Mouse (Mus musculus) gonadal fat pad, adult 2 months (tissue): ENCODE results near the gene Pskh1. TPM values are rescaled to one million over a fixed set of nuclear protein-coding genes. Genes with fewer than 3 reads are reported as not detected.

Experiments
- DNase-seq: peaks from one replicate; pipeline ENCODE4 v3.0.0-alpha.2; 2012; ENCODE audit warnings: low read depth
- polyA plus RNA-seq: library from polyadenylated mRNA; depleted of rRNA; stranded (reverse); fragments of >200 nt; gene quantifications from 2 replicates; pipeline ENCODE4 v1.2.3, GENCODE M21; 2012

Pskh1 gene
- polyA plus RNA-seq, 1 experiment, result 51.9 TPM

GRCm38 (mm10) chr8:105892432-105892831 is 7.8 kb upstream of the Pskh1 start:
- no peak for DNase-seq

DNA sequence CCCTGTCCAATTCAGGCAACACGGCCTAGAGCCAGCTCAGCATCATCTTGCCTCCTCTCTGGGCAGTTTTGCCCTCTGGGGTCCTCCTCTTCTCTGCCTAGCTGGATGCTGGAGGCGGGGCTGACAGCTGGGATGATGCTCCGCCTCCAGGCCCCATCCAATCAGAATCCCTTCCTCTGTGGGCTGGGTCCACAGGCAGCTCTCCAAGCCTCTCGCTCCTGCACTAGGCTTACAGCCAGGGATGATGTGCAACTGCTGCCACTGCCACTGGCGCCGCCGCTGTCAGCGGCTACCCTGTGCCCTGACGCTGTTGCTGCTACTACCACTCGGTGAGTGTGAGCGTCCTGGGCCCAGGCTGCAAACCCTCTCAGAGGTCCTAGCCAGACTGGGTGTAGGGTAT is 6.9 kb upstream of the Pskh1 start, which contains the start of gene Nrn1l:
Nrn1l (plus strand) TSS at position 229 of the 400 bp plus-strand sequence.
- DNase-seq, result no peak

GRCm38 (mm10) chr8:105897801-105898480 is 2.3 kb upstream of the Pskh1 start:
- no peak for DNase-seq

DNA sequence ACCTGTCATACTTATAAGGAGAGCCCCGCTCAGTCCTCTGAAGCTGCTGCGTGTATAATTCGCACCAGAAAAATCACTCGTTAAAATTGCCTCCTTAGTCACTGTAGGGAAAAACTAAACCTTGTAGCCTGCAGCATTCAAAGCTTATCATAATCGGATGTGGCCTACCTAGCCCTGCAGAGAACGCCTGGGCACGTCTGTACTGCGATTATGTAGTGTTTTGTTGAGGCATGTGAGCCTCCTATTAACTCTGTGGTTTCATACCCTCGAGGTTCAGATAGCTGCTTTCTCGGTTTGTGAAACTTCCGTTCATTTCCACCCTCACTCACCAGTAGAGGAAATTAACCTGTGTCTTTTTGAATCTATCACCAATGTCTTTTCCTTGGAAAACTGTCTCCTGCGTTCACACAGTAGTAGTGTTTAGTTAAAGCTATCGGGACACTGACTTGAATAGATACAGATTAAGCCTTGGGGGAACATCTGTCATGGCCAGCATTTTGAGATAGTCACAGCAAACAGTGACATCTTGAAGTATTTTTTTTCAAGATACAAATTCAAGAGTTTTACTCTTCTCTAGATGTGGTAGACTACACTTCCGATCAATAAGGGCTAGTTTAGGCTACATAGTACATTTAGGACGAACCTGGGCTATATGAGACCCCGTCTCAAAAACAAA is 838 bp downstream of the Pskh1 start:
- no peak for DNase-seq

- no peak for DNase-seq
These were observed 19.1 kb downstream of the Pskh1 start for GRCm38 (mm10) chr8:105919390-105919789.

- DNase-seq, result no peak
These were observed 24.9 kb downstream of the Pskh1 start for GRCm38 (mm10) chr8:105925123-105925522.

- no peak for DNase-seq
These were observed 30.4 kb downstream of the Pskh1 start for GRCm38 (mm10) chr8:105930602-105931001.

DNA sequence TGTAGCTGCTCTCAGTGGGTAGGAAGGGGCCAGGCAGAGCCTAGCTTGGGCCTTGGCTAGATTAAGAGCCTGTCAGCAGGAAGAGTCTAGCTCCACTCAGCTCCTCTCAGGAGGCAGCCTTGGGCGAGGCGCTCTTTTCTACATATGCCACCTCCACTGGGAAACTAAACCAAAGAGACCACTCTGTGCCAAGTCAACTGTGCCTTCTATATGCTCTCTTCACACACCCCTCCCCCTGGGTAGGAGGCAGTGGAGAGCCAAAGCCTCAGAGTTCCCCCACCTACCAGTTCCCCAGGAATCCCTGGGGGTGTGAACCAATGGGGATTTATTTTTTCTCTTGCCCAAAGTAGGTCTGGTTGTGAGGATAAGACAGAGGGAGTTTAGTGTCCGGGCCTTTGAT is 31.0 kb downstream of the Pskh1 start:
- DNase-seq, result no peak

DNA sequence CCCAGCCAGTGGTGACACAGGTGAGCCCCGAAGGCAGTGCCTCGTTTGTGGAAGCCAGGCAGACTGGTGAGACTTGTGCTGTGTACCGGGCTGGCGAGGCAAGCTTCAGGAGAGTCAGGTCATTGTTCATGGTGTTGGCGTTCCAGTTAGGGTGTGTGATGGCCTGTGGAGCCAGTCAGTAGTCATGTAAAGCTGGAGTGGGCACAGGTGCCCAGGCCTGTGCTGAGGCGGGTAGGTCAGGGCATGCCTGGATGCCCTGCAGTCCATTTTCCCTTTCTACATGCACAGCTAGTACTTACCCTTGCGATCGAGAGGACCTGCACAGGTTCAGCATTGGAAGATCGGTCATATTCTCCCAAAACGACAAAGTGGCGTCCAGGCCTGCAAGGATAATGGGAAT is 32.3 kb downstream of the Pskh1 start:
- no peak for DNase-seq

GRCm38 (mm10) chr8:105933762-105934161 is 33.5 kb downstream of the Pskh1 start, which contains the start of gene Ctrl:
TSS of gene Ctrl (minus strand) at chr8:105933862.
- DNase-seq, result no peak

DNA sequence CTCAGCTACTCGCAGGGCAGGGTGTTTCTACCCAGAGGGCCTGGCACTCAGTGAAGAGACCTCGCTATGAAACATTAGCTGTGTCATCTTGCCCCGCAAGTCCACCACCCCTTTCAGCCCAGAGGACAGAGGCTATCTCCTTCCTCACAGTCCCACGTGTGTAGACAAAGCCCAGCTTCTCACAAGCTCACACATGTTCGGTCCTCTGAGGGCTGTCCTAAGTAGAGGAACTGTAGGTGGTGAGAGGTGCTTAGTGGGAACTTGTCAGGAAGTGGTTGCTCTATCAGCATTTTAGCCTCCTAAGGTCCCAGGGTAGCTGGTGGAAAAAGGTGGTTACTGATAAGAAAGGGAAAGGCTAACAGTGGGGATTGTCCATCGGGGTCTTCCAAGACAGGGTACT is 34.9 kb downstream of the Pskh1 start:
- DNase-seq, result no peak

- DNase-seq, result no peak
These were observed 35.8 kb downstream of the Pskh1 start for GRCm38 (mm10) chr8:105935863-105936603.

- no peak for DNase-seq
These were observed 36.7 kb downstream of the Pskh1 start for GRCm38 (mm10) chr8:105936866-105937475.

GRCm38 (mm10) chr8:105937496-105938305 is 37.5 kb downstream of the Pskh1 start:
- no peak for DNase-seq

GRCm38 (mm10) chr8:105938306-105938669 is 38.0 kb downstream of the Pskh1 start, which contains the start of gene Psmb10:
TSS of gene Psmb10 (minus strand) at chr8:105938444.
- no peak for DNase-seq

GRCm38 (mm10) chr8:105942026-105942425 is 41.8 kb downstream of the Pskh1 start:
- no peak for DNase-seq

- no peak for DNase-seq
These were observed 42.3 kb downstream of the Pskh1 start for GRCm38 (mm10) chr8:105942542-105942941.

DNA sequence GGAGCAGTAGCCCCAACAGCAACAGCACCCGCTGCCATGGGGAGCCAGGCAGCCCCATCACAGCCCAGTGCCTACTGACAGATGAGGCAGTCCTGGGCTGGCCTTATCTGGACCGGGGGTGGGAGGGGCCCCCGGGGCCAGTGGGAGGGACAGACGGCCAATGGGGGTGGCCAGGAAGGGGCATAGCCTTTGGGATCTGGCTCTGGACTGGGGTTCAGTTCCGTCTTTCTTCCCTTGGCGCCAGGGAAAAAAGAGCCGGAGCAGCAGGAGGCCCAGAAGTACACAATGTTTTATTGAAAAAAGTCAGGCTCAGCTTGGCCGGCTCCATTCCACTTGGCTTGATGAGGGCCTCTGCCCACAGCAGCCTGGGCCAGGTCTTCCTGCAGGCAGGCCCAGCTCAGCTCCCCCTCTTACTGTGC is 43.1 kb downstream of the Pskh1 start, which contains the start of gene Lcat:
Lcat (minus strand) TSS at position 62 of the 419 bp plus-strand sequence.
- DNase-seq, result no peak

- no peak for DNase-seq
These were observed 49.1 kb downstream of the Pskh1 start for GRCm38 (mm10) chr8:105949350-105949749.

DNA sequence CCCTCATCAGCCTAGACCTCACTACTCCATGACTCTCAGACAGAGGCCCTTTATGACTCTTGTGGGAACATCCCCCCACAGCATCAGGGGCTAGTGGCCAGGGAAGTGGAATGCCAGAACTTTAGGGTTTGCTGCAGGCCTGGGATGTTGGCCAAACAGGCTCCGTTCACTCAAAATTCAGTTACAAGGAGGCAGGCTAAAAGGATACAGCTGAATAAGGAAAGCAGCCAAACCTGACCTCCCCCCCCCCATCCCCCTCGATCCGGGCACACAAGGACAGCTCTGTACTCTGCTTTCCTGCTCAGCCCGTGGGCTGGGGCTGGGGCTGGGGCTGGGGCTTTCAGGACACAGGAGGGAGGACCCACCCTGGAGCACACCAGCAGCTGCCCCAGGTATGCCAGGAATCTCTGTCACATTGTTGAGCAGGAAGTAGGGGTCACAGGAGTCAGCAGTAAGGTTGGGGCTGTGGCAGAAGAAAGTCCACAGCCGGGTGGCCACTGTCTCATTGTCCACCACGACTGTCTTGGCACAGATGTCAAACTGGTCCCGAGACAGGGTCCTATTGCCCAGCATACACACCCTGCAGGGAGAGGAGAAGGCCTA is 50.9 kb downstream of the Pskh1 start:
- no peak for DNase-seq

DNA sequence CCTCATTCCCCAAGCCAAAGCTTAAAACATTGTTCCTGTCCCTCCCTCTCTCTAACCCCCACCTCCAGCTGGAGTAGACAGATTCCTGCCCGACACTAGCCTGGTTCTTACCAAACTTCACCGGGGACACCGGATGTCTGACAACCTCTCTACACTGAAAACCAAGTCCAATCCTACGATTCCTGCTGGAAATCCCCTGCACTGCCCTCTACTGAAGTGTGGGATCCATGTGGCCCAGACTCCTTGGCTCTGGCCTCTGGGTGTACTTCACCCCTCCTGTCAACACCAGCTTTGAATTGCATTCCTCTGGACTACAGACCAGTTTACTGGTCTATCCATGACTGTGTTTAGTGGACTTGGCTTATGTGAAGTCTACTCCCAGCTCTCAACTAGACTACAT is 56.3 kb downstream of the Pskh1 start:
- DNase-seq, result no peak
